8 mouse cellular contexts compared by ENCODE assay signal in the genomic region with DNA sequence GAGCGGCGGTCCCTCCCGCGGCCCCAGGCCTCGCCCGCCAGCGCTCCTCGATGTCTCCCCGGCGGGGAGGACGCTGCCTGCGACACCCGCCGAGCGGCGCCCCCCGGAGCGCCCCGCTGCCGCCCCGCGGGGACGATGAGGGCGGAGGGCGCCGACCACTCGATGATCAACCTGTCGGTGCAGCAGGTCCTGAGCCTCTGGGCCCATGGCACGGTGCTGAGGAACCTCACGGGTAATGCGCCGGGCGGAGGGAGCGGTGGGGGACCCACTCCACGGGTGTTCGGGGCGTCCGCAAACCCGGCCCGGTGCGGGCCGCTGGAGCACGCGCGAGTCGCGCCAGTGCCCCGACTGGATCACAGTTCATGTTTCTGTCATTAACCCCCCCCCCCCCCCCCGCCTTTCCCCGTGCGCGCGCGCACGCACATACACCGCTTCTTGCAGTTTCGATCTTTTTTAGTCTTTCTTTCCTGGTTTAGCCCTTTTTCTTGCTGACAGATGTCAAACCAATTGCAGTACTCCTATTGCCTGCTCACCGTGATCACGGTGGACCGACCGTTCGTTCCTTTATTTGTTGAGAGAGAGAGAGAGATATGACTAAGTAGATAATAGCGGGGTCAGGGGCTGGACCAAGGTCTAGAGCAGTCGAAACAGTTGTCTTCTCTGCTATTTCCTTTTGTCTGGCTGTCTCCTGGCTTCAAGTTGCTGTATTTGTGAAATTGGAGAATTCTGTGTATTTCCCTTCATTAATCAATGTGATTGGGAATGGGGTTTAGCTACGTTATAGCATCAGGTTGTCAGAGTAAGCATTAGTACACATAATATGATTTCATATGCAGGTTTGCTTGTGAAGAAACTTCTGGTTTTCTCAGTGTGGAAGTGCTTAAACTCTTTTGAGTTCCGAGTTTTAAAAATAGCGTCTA. TPM values are rescaled to one million over a fixed set of nuclear protein-coding genes. Genes with fewer than 3 reads are reported as not detected.
DNase-seq lines count a peak whose midpoint lies in the region; ATAC-seq and TF ChIP-seq lines count a peak whose summit lies in the region.

No protein-coding gene starts in this region.

- H3K27ac ChIP-seq in hindbrain, postnatal 0 days, result peak overlapping the region; percentile 95
- H3K27ac ChIP-seq in limb, embryonic 12.5 days, result peak overlapping the region; percentile 56; the same call in 1 of the 2 replicates
- H3K27ac ChIP-seq in midbrain, embryonic 16.5 days (ENCODE audit: low read length), result peak overlapping the region; percentile 94
- peak overlapping the region; percentile 63; the same call in 1 of the 2 replicates for H3K27ac ChIP-seq in stomach, embryonic 14.5 days (ENCODE audit: low read length)

- peak overlapping the region; percentile 70 for H3K4me2 ChIP-seq in hindbrain, postnatal 0 days (ENCODE audit: low read depth, low read length)
- peak overlapping the region; percentile 75 for H3K4me2 ChIP-seq in limb, embryonic 12.5 days
- H3K4me2 ChIP-seq in midbrain, embryonic 16.5 days (ENCODE audit: low read length), result peak overlapping the region; percentile 79
- peak overlapping the region; percentile 66 for H3K4me2 ChIP-seq in stomach, embryonic 14.5 days (replicated peaks; ENCODE audit: low read depth, low read length)

- WGBS in hindbrain, postnatal 0 days, result 5% methylated on average over 49 of the region's 67 CpGs
- WGBS in limb, embryonic 12.5 days, result 3% methylated on average over 50 of the region's 67 CpGs
- 2% methylated on average over 50 of the region's 67 CpGs for WGBS in midbrain, embryonic 16.5 days
- WGBS in stomach, embryonic 14.5 days, result 2% methylated on average over 49 of the region's 67 CpGs

- no peak for ATAC-seq in megakaryocyte, adult 5-6 weeks (ENCODE audit: poor library complexity, severe bottlenecking)
- peak; percentile 39 for ATAC-seq in hindbrain, postnatal 0 days
- peak; percentile 49 for ATAC-seq in limb, embryonic 12.5 days (ENCODE audit: insufficient number of reproducible peaks, insufficient read depth, low FRiP score, low TSS enrichment, low read depth)
- ATAC-seq in midbrain, embryonic 16.5 days, result peak; percentile 62
- ATAC-seq in stomach, embryonic 14.5 days (ENCODE audit: insufficient number of reproducible peaks, insufficient read depth, low FRiP score, low read depth), result peak; percentile 20; the same call in 1 of the 2 replicates

- TF ChIP-seq CTCF in hindbrain, postnatal 0 days (IDR thresholded peaks at IDR 0.05; ENCODE audit: low read depth), result no peak

- peak; percentile 73 to 77 for DNase-seq in cerebellum, postnatal 14 days
- DNase-seq in gastrocnemius, adult 18-20 months (ENCODE audit: low spot score), result peak; percentile 44
- peak; percentile 57 for DNase-seq in hindbrain, postnatal 0 days (ENCODE audit: low spot score)

- H3K9me3 ChIP-seq in megakaryocyte, embryonic 14.5 days, result no peaks in the 10 kb centered on the region
- H3K9me3 ChIP-seq in hindbrain, postnatal 0 days (ENCODE audit: low read length), result no peaks in the 10 kb centered on the region
- H3K9me3 ChIP-seq in limb, embryonic 12.5 days, result no peaks in the 10 kb centered on the region
- H3K9me3 ChIP-seq in midbrain, embryonic 16.5 days (replicated peaks; ENCODE audit: control insufficient read depth, low read length, poor library complexity, severe bottlenecking), result no peaks in the 10 kb centered on the region
- H3K9me3 ChIP-seq in stomach, embryonic 14.5 days (ENCODE audit: control insufficient read depth, low read depth, low read length), result no peaks in the 10 kb centered on the region

- peaks cover 11% of the 10 kb centered on the region for H3K36me3 ChIP-seq in megakaryocyte, embryonic 14.5 days (replicated peaks; ENCODE audit: low read length)
- no peaks in the 10 kb centered on the region for H3K36me3 ChIP-seq in hindbrain, postnatal 0 days (ENCODE audit: insufficient read depth, low read length)
- no peaks in the 10 kb centered on the region for H3K36me3 ChIP-seq in limb, embryonic 12.5 days
- no peaks in the 10 kb centered on the region for H3K36me3 ChIP-seq in midbrain, embryonic 16.5 days (ENCODE audit: control insufficient read depth, insufficient read depth, low read length)
- no peaks in the 10 kb centered on the region for H3K36me3 ChIP-seq in stomach, embryonic 14.5 days (ENCODE audit: control insufficient read depth, insufficient read depth, low read length)

- peak overlapping the region; percentile 98 for H3K4me3 ChIP-seq in megakaryocyte, embryonic 14.5 days (replicated peaks)
- peak overlapping the region; percentile 96 for H3K4me3 ChIP-seq in hindbrain, postnatal 0 days (ENCODE audit: low read length)
- H3K4me3 ChIP-seq in limb, embryonic 12.5 days (replicated peaks), result peak overlapping the region; percentile 89
- peak overlapping the region; percentile 87 for H3K4me3 ChIP-seq in midbrain, embryonic 16.5 days (ENCODE audit: low read depth, low read length)
- peak overlapping the region; percentile 94 for H3K4me3 ChIP-seq in stomach, embryonic 14.5 days (ENCODE audit: low read depth, low read length)

- peaks cover 61% of the 10 kb centered on the region for H3K4me1 ChIP-seq in megakaryocyte, embryonic 14.5 days
- H3K4me1 ChIP-seq in hindbrain, postnatal 0 days (ENCODE audit: insufficient read depth, low read length), result peaks cover 13% of the 10 kb centered on the region; the same call in 1 of the 2 replicates
- peaks cover 3% of the 10 kb centered on the region; the same call in 1 of the 2 replicates for H3K4me1 ChIP-seq in limb, embryonic 12.5 days (replicated peaks)
- peaks cover 33% of the 10 kb centered on the region for H3K4me1 ChIP-seq in midbrain, embryonic 16.5 days (ENCODE audit: control insufficient read depth, insufficient read depth, low read length)
- 0 out of 2 replicates have a peak, but pooled peaks cover 3% of the 10 kb centered on the region for H3K4me1 ChIP-seq in stomach, embryonic 14.5 days (ENCODE audit: control insufficient read depth, insufficient read depth, low read length)

- H3K27me3 ChIP-seq in megakaryocyte, embryonic 14.5 days (replicated peaks), result no peaks in the 10 kb centered on the region
- H3K27me3 ChIP-seq in hindbrain, postnatal 0 days (ENCODE audit: insufficient read depth, low read length), result no peaks in the 10 kb centered on the region
- no peaks in the 10 kb centered on the region for H3K27me3 ChIP-seq in limb, embryonic 12.5 days
- H3K27me3 ChIP-seq in midbrain, embryonic 16.5 days (ENCODE audit: control insufficient read depth, insufficient read depth, low read depth, low read length), result no peaks in the 10 kb centered on the region
- H3K27me3 ChIP-seq in stomach, embryonic 14.5 days (ENCODE audit: control insufficient read depth, insufficient read depth, low read length), result no peaks in the 10 kb centered on the region

- H3K9ac ChIP-seq in hindbrain, postnatal 0 days (replicated peaks; ENCODE audit: low read length), result peak overlapping the region; percentile 99
- H3K9ac ChIP-seq in limb, embryonic 12.5 days (replicated peaks), result peak overlapping the region; percentile 88
- peak overlapping the region; percentile 93 for H3K9ac ChIP-seq in midbrain, embryonic 16.5 days (ENCODE audit: low read depth, low read length)
- peak overlapping the region; percentile 76 for H3K9ac ChIP-seq in stomach, embryonic 14.5 days (replicated peaks; ENCODE audit: low read depth, low read length)

RNA-seq across cellular contexts. Expression of a gene that starts 0.6 kb away (rescaled TPM):
- polyA plus RNA-seq in megakaryocyte, embryonic 14.5 days (2012; ENCODE audit: insufficient read depth, low replicate concordance), result 3.1 and 9.2 TPM in 2 replicates
- 34.9 and 41.4 TPM in 2 replicates for total RNA-seq in megakaryocyte, adult 5-6 weeks (2015)
- 26.7 and 31.3 TPM in 2 replicates for total RNA-seq in megakaryocyte, adult 5-6 weeks (2017)
- 10 to 100 TPM; 28.1 to 28.7 TPM for total RNA-seq in gastrocnemius, adult 18-20 months (2021)
- total RNA-seq in hindbrain, postnatal 0 days (2014; rRNA removed), result 25.3 and 26.5 TPM in 2 replicates
- polyA plus RNA-seq in hindbrain, postnatal 0 days (2015; fragmentation: Nextera tagmentation; extraction: Ambion mirVana), result 33.2 and 33.6 TPM in 2 replicates
- 10.7 and 10.9 TPM in 2 replicates for polyA plus RNA-seq in limb, embryonic 12.5 days (2016; fragmentation: Nextera tagmentation; extraction: Ambion mirVana)
- polyA plus RNA-seq in midbrain, embryonic 16.5 days (2015; fragmentation: Nextera tagmentation; extraction: Ambion mirVana), result 52.2 and 56.4 TPM in 2 replicates
- polyA plus RNA-seq in stomach, embryonic 14.5 days (2014; fragmentation: Nextera tagmentation; extraction: Ambion mirVana), result 11.2 and 12.6 TPM in 2 replicates
